Mouse (Mus musculus): Measurements from ENCODE around the gene Tmem181a.
"Not testable (repeated sequence)": the region's sequence is repeated elsewhere in the genome, so short reads cannot be mapped to it uniquely, and the experiment has no call there.

Gene Tmem181a

DNA sequence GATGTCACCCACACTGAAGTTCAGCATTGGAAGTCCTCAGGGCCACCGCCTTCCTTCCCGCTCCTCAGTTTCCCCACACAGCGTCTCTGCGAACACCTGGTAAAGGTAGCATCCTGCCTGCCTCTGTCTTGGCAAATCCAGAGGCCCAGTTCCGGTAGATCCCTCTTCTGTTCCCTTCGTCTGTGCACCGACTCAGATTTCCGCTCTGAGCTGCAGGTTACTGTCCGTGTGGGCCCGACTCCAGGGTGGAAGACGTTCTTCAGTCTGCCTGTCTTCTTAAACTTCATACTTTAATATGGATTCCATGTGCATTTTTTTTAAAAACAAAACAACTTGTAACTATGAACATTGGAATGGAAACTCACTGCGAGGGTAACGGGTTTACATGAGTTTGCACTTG is 49.8 kb downstream of the Tmem181a start:
- not testable (repeated sequence) for DNase-seq

DNA sequence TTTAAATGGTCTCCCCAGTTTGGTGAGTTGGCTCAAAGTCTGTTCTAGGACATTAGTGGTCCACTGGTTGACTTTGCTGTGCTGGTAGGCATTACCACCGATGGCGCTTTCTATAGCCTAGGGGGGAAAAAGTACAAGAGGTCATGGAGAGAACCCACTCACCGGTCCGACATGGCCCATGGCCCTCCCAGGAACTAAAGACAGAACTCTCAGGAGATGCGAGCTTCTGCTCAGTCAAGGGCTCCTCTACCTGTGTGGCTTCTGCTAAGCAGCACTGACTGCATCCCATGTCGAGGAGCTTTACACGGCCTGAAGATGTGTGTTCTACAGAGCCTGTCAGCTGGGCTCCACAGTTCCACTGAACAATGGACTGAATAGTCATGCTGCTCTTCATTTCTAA is 55.1 kb downstream of the Tmem181a start:
- not testable (repeated sequence) for DNase-seq

DNA sequence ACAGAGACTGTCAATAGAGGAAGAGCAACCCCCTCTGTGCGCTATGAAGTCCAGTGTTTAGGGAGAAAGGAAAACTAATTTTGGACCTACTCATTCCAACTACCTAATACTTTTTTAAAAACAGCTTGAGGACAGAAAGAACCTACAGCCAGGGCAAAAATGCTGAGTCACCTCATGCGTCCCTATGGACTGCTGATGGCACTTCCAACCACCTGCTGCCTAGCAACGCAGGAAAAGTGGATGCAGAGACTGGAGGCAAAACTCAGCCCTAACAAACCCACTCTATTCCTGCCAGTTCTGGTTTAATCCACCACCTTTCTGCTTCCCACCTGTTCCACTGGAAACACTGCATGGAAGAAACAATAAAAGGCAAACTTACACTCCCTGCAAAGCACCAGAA is 56.1 kb downstream of the Tmem181a start:
- not testable (repeated sequence) for DNase-seq

DNA sequence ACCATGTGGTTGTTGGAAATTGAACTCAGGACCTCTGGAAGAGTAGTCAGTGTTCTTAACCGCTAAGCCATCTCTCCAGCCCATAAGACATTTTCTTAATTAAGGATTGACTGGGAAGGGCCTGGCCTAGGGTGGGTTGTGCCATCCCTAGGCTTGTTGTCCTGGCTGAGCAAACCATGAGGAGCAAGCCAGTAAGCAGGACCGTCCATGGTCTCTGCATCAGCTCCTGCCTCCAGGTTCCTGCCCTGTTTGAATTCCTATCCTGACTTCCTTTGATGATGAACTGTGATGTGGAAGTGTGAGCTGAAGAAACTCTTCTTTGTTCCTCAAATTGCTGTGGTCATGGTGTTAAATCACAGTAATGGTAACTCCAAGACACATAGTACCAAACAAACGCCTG is 57.8 kb downstream of the Tmem181a start:
- not testable (repeated sequence) for DNase-seq

DNA sequence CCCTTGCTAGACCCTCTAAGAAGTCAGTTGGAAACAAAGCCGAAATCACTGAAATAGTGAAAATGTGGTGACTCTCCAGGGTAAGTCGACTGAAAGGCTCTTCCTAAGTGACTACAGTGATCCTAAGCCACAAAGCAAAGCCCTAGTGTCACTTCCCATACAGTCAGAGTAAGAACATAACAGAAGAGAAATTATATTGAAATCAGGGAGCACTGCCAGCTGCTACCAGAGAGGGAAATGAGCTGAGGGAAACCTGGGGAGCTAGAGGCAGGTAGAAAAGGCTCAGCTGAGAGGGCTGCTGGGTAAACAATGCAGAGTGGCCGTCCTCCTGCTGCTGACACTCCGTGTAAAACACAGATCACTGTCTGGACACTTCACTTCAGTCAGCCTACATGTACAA is 59.0 kb downstream of the Tmem181a start:
- peak; percentile 50 for DNase-seq

DNA sequence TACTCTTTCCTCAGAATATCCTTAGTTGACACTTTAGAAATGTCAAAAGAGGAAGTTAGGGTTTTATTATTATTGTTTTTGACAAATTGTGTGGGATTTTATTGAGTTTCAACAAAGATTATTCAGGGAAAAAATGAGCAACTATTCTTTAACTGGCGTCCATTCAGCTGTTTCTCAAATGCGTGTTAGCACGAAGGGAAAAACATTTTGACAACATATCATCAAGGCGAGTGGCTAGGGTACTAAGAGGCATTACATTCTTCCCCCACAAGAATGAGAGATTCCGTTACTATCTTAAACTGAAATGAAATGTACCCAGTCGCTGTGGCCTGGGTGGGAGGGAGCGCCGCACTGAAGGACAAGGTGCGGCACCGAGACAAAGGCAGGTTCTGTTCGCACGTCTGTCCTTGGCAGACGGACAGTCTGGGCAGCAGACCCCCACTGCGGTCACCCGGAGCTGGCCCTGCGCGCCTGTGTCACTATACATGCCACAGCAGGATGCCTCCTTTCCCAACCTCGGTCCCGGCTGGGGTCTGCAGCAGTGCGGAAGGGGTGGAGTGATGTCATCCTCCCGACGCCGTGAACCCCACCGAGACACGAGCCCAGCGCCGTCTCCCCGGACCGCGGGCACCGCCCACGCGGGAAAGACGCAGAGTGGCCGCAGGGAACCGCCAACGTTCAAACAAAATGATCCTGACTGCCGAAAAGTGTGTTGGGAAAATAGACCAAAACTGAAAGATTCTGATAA is 59.9 kb downstream of the Tmem181a start:
- DNase-seq, result peak; percentile 66

DNA sequence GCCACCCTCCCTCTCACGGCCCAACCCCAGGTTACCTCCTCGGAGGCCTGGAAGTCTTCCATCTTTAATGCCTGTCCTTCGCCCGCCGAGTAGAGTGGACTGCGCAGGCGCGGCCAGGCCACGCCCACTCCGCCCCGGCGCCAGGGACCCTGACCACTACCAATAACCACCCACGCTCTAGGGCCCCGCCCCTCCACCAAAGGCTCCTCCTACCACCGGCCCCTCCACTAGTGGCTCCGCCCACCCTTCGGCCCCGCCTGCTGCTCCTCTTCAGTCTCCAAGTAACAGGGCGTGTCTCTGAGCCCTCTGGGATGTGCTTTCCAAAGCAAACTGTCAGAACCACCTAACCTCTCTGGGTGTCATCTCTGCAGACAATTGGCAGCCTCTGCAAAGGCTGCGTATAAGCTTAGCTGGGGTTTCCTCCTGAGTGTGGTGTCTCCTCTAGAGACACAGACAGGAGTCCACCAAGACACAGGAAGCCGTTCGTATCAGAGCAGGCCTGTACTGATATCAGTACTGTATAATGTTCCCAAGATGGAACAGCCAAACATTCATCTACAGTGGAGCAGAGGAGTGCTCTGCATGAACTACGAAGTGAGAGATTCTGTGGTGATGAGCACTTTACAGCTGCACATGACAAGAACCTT is 60.8 kb downstream of the Tmem181a start, which contains the start of gene Dynlt1a:
Gene Dynlt1a (minus strand): TSS at position 162 of the 647 bp plus-strand sequence.
- peak; percentile 100 for DNase-seq

DNA sequence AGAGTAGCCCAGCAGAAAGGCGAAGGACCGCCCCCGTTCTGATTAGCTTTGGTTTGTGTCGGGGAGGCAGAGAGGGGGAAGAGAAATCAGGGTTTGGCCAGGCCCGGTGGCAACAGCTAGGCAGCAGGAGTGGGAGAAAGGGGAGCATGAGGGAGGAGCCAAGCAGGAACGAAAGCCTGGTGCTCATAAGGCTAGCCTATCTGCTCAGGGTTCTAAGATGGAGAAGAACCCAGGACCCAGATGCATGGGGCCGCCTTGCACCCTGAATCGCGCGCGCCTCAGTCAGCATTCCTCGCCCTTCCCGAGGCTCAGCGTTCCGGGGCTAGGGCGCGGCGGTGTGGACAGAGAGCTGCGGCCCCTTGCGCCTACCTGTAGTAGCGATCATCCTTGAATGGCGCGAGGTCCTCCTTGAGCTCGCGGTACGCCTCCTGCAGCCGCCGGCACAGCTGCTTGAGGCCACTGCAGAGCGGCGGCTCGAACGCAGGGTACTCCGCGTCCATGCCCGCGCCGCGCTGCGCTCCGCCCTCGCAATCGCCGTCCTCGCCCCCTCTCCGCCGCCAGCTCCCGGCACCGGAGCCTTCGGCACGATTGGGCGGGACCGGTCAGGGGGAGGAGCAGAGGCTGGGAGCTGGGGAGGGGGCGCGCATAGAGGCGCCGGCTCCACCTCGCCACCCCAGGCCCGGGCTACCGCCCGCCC is 64.6 kb downstream of the Tmem181a start:
- not testable (repeated sequence) for DNase-seq

DNA sequence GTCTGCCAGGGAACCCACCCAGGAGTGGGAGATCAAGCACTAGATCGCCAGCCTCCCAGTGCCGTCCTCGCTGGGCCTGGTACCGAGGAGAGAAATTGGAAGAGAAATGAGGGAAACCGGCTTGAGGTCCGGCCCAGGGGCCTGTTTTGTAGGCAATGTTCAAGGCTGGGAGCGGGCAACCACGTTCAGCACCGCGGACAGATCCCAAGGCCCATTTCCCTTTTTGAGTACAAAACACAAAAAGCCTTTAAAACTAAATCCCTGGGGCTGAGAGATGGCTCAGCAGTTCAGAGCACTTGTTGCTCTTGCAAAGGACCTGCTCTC is 65.1 kb downstream of the Tmem181a start:
- not testable (repeated sequence) for DNase-seq

DNA sequence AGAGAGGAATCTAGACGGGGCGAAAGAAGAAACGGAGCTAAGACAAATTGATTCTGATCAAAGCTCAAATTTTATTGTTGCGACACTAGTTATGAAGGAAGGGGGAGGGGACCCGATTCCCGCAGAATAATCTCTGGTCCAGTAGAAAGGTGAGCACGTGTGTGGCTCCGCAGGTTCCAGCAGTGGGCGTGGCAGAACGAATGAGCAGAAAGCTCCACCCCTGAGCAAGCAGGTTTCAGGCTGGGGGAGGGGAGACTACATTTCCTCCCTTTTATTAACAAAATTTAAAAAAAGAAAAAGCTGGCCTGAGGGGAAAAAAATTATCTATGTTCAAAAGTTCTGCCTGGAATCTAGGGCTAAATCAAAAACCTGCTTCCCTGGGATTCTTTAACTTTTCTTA is 68.4 kb downstream of the Tmem181a start:
- DNase-seq, result not testable (repeated sequence)

DNA sequence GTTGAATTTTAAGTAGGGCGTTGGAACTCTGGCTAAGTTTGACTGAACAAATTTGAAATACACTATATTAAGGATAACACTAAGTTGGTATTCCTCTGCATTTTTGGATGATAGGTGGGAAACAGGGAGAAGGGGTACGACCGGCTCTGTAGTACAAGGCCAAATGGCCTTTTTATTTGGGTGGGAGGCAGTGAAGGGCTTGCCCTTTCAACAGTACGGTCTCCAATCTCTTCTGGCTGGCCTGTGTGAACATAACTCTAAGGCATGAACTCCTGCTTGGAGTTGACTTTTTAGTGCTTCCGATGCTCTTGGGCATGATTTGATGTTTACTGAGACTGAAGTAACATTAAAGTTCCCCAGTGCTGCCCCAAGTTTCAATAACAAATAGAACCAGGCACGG is 68.9 kb downstream of the Tmem181a start:
- not testable (repeated sequence) for DNase-seq

DNA sequence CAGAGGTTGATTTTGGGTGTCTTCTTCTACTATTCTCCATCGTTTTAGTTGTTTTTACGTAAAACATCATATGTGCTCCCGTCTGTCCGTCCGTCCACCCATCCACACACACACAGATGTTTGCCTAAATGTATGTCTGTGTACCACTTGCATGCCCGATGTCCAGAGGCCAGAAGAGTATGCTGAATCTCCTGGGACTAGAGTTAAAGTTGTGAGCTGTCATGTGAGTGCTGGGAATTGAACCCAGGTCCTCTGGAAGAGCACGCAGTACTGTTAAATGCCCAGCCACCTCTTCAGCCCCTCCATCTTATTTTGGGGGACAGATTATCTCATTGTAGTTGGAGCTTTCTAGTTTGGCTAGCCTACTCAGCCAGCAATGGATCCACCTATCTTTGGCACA is 70.9 kb downstream of the Tmem181a start:
- not testable (repeated sequence) for DNase-seq

DNA sequence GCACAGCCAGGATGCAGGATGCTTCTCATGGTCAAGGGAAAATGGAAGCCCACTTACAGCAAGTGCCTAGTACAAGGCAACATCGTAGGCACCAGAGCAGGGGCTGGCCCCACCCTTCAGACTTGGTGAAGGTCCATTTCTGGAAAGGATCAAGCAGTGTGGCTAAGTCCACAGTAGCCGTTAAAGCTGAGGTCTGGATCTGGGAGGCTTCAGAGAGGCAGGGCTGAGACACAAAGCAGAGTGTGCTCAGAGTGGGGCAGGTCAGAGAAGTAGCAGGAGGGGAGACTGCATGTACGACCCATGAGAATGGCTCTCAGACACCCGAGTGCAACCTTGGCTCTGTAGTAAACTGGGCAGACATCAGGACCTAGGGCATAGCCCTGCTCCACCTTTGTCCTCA is 72.3 kb downstream of the Tmem181a start:
- DNase-seq, result not testable (repeated sequence)

DNA sequence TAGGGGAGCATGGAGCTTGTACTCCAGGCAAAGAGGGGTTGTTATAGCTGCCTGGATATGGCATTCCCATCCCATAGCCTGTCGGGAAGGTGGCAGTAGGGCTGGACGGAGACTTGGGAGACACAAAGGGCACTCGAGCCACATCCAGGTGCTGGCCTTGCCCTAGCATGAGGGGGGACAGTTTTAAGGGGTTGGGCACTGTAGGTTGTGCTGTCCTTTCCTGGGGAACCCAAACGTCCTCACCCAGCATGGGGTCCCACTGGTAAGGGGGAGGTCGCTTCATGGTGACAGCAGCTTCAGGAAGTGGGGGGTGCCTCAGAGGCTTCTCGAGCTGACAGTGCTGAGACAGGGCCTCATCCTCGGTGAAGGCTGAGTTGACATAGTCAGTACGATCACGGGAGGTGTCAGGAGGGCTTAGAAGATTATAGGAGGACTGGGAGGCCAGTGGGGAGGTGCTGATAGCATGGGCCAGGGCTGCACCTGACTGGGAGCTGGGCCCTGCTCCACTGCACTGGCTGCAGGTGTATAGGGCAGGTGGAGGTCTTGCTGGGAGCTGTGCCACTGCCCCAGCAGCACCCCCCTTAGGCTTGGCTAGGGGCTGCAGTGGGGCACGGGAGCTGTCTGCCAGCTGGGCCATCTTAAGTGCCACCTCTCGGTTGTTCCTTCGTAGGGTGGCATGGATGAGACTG is 86.1 kb downstream of the Tmem181a start:
- DNase-seq, result not testable (repeated sequence)

DNA sequence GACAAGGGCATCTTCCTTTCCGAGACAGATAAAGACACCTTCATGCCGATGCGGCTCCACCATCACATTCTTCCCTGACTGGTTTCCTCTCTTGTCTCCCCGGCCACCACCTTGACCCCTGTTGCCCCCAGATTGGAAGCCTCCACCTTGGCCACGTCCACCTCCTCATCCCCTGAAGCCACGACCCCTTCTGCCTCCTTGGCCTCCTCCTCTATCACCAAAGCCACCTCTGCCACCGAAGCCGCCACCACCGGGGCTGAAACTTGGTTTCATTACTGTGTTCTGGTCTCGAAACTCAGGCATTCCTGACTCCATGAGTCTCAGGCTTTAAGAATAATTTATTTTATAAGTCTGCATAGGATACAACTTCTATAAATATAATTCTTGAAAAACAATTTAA is 98.6 kb downstream of the Tmem181a start:
- not testable (repeated sequence) for DNase-seq

Measured in cerebellum, adult 8-10 months (tissue).